Mouse (Mus musculus): Measurements from ENCODE around the gene Angptl2.

- no peak for TF ChIP-seq POLR2A (IDR thresholded peaks at IDR 0.05; ENCODE audit: borderline replicate concordance, insufficient read depth, low read length)
- no peak for TF ChIP-seq CTCF (IDR thresholded peaks at IDR 0.05; ENCODE audit: borderline replicate concordance, insufficient read depth, low read depth, low read length)
These were observed 74.6 kb downstream of the Angptl2 start for GRCm38 (mm10) chr2:33290491-33290890.

All from cerebellum, adult 2 months (tissue).